Mouse (Mus musculus): ENCODE measurements around the gene Ccndbp1. TPM values are rescaled to one million over a fixed set of nuclear protein-coding genes. Genes with fewer than 3 reads are reported as not detected.

Gene Ccndbp1
- polyA plus RNA-seq, 1 experiment, result 21.1 TPM

DNA sequence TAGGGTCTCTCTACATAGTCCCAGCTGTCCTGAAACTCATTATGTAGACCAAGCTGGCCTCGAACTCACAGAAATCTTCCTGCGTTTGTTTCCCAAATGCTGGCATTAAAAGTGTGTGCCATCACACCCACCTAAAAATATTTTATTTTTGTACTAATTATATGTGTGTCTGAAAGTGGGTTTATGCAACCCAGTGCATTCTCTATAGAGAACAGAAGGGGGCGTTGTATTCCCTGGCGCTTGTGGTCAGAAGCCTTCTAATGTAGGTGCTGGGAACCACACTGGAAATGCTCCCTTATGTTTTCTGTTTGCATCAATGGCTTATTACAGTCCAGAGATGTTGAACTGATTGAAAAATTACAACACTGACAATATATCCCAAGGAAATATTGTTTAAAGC, 31.9 kb upstream of the Ccndbp1 start:
- peaks cover 6% of the 10 kb centered on the region for H3K79me2 ChIP-seq (ENCODE audit: control insufficient read depth, insufficient read depth)
- no peak overlapping the region for H3K4me3 ChIP-seq (ENCODE audit: insufficient read depth, poor library complexity, severe bottlenecking)
- H3K79me3 ChIP-seq (ENCODE audit: low read depth), result no peaks in the 10 kb centered on the region
- no peak for TF ChIP-seq USF1 (IDR thresholded peaks at IDR 0.05; ENCODE audit: low read depth)
- no peak for TF ChIP-seq MAX (IDR thresholded peaks at IDR 0.05)
- H3K27me3 ChIP-seq (ENCODE audit: control insufficient read depth, insufficient read depth, insufficient read length), result no peaks in the 10 kb centered on the region
- H3ac ChIP-seq (ENCODE audit: control insufficient read depth, insufficient read length, low read depth), result no peak overlapping the region
- no peaks in the 10 kb centered on the region for H3K36me3 ChIP-seq (ENCODE audit: control insufficient read depth, insufficient read depth)

- H3K27me3 ChIP-seq (ENCODE audit: control insufficient read depth, insufficient read depth, insufficient read length), result no peaks in the 10 kb centered on the region
- TF ChIP-seq CTCF (IDR thresholded peaks at IDR 0.05; ENCODE audit: control insufficient read depth, insufficient read depth, insufficient read length) (peak; percentile 52), CEBPB (IDR thresholded peaks at IDR 0.05; ENCODE audit: low read depth) (no peak), MAX (IDR thresholded peaks at IDR 0.05) (peak; percentile 20)
- H3K36me3 ChIP-seq (ENCODE audit: control insufficient read depth, insufficient read depth), result no peaks in the 10 kb centered on the region
- H3K4me3 ChIP-seq (ENCODE audit: insufficient read depth, poor library complexity, severe bottlenecking), result peak within 1 kb of the TSS; percentile 45
- H3K79me3 ChIP-seq (ENCODE audit: low read depth), result no peaks in the 10 kb centered on the region
- H3K79me2 ChIP-seq (ENCODE audit: control insufficient read depth, insufficient read depth), result peaks cover 6% of the 10 kb centered on the region
- peak within 1 kb of the TSS; percentile 93 for H3ac ChIP-seq (ENCODE audit: control insufficient read depth, insufficient read length, low read depth)
These were observed 30.9 kb upstream of the Ccndbp1 start, which contains the start of gene Tmem62 for GRCm38 (mm10) chr2:120976990-120977925. Gene Tmem62, plus strand, starts transcription at chr2:120977017.

DNA sequence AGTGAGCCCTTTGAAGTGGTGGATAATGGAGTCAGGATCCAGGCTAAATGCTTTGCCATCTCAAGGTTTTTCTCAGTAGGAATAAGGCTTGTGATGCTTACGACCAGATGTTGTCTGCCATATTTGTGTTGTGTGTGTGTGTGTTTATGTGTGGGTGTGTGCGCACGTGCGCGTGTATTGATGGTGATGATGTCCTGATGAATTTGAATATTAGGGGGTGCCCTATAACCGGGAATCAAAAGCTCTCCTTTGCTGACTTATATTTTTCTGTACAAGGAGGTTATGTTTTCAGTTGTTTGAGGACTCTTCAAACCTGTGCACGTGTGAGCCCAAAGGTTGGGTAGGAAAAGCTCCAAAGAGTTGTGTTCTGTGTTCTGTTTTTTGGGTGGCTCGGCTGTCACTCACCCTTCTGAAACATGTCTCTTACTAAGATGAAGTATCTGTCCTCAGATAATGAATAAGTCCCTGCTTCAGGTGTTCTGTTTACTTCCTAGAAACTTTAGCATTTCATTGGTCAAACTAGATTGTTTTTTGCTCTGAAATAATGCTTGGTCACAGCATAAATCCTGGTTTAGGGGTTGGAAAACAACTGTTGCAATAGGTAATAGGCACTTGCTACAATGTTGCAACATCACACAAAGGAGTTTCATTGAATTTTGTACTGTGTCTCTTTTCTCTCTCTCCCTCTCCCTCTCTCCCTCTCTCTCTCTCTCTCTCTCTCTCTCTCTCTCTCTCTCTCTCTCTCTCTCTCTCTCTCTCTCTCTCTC, 30.1 kb upstream of the Ccndbp1 start:
- Histone ChIP-seq H3K79me2 (ENCODE audit: control insufficient read depth, insufficient read depth) (peaks cover 6% of the 10 kb centered on the region), H3K4me3 (ENCODE audit: insufficient read depth, poor library complexity, severe bottlenecking) (peak overlapping the region; percentile 45)

GRCm38 (mm10) chr2:120978693-120979037, 29.5 kb upstream of the Ccndbp1 start:
- H3ac ChIP-seq (ENCODE audit: control insufficient read depth, insufficient read length, low read depth), result no peak overlapping the region

More for the DNA sequence above, 30.1 kb upstream of the Ccndbp1 start:
- H3K79me3 ChIP-seq (ENCODE audit: low read depth), result no peaks in the 10 kb centered on the region
- no peak overlapping the region for H3ac ChIP-seq (ENCODE audit: control insufficient read depth, insufficient read length, low read depth)
- no peaks in the 10 kb centered on the region for H3K36me3 ChIP-seq (ENCODE audit: control insufficient read depth, insufficient read depth)
- TF ChIP-seq USF1 (IDR thresholded peaks at IDR 0.05; ENCODE audit: low read depth), result no peak
- TF ChIP-seq CEBPB (IDR thresholded peaks at IDR 0.05; ENCODE audit: low read depth), result peak; percentile 61
- H3K27me3 ChIP-seq (ENCODE audit: control insufficient read depth, insufficient read depth, insufficient read length), result no peaks in the 10 kb centered on the region

GRCm38 (mm10) chr2:120979819-120980218, 28.4 kb upstream of the Ccndbp1 start:
- no peak overlapping the region for H3ac ChIP-seq (ENCODE audit: control insufficient read depth, insufficient read length, low read depth)
- peaks cover 6% of the 10 kb centered on the region for H3K79me2 ChIP-seq (ENCODE audit: control insufficient read depth, insufficient read depth)
- no peaks in the 10 kb centered on the region for H3K79me3 ChIP-seq (ENCODE audit: low read depth)
- TF ChIP-seq FOSL1 (IDR thresholded peaks at IDR 0.05; ENCODE audit: insufficient read depth, low read length, poor library complexity, severe bottlenecking) (peak; percentile 55), MYOG (IDR thresholded peaks at IDR 0.05; ENCODE audit: control insufficient read depth, extremely low read depth, insufficient read length) (no peak)
- no peaks in the 10 kb centered on the region for H3K36me3 ChIP-seq (ENCODE audit: control insufficient read depth, insufficient read depth)
- H3K4me3 ChIP-seq (ENCODE audit: insufficient read depth, poor library complexity, severe bottlenecking), result no peak overlapping the region
- H3K27me3 ChIP-seq (ENCODE audit: control insufficient read depth, insufficient read depth, insufficient read length), result no peaks in the 10 kb centered on the region

More at GRCm38 (mm10) chr2:120978693-120979037, 29.5 kb upstream of the Ccndbp1 start:
- TF ChIP-seq CEBPB (IDR thresholded peaks at IDR 0.05; ENCODE audit: low read depth) (no peak), MYOG (IDR thresholded peaks at IDR 0.05; ENCODE audit: control insufficient read depth, extremely low read depth, insufficient read length) (no peak)
- no peak overlapping the region for H3K4me3 ChIP-seq (ENCODE audit: insufficient read depth, poor library complexity, severe bottlenecking)
- H3K36me3 ChIP-seq (ENCODE audit: control insufficient read depth, insufficient read depth), result no peaks in the 10 kb centered on the region
- H3K79me2 ChIP-seq (ENCODE audit: control insufficient read depth, insufficient read depth), result peaks cover 6% of the 10 kb centered on the region
- no peaks in the 10 kb centered on the region for H3K27me3 ChIP-seq (ENCODE audit: control insufficient read depth, insufficient read depth, insufficient read length)
- H3K79me3 ChIP-seq (ENCODE audit: low read depth), result no peaks in the 10 kb centered on the region

DNA sequence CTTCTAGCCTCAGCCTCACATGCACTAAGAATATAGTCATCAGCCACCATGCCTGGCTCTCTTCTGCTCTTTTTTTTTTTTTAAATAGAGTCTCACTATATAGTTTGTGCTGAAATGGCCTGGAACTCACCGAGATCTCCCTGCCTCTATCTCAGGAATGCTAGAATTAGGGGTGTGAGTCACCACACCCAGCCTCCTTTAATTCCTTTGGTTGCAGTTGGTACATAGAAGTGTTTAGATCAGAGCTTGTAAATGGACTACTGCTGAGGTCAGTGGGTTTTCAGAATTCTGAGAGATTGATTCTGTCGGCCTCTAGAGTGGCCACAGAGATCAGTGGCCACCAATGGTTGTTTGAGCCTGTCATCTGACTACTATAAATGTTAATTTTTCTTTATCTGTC, 27.3 kb upstream of the Ccndbp1 start:
- H3K79me3 ChIP-seq (ENCODE audit: low read depth), result no peaks in the 10 kb centered on the region
- no peaks in the 10 kb centered on the region for H3K27me3 ChIP-seq (ENCODE audit: control insufficient read depth, insufficient read depth, insufficient read length)
- no peaks in the 10 kb centered on the region for H3K36me3 ChIP-seq (ENCODE audit: control insufficient read depth, insufficient read depth)
- no peak overlapping the region for H3ac ChIP-seq (ENCODE audit: control insufficient read depth, insufficient read length, low read depth)
- TF ChIP-seq CEBPB (IDR thresholded peaks at IDR 0.05; ENCODE audit: low read depth) (peak; percentile 23), MYOG (IDR thresholded peaks at IDR 0.05; ENCODE audit: control insufficient read depth, extremely low read depth, insufficient read length) (no peak), USF1 (IDR thresholded peaks at IDR 0.05; ENCODE audit: low read depth) (peak; percentile 16), FOSL1 (IDR thresholded peaks at IDR 0.05; ENCODE audit: insufficient read depth, low read length, poor library complexity, severe bottlenecking) (peak; percentile 40)
- H3K79me2 ChIP-seq (ENCODE audit: control insufficient read depth, insufficient read depth), result peaks cover 6% of the 10 kb centered on the region
- H3K4me3 ChIP-seq (ENCODE audit: insufficient read depth, poor library complexity, severe bottlenecking), result no peak overlapping the region
